In genomic region chr8:91562600-91562999, GRCm38 (mm10) we compare ENCODE assay signal across 25 mouse cellular contexts.
A peak's percentile ranks its signal among the peaks of the same experiment; 100 is the strongest.
DNase-seq lines count a peak whose midpoint lies in the region; ATAC-seq and TF ChIP-seq lines count a peak whose summit lies in the region.
"Had no signal": no experiment of that assay in that cellular context is flagged by ENCODE, and none has a peak within 500 bp of the region (broad histone marks: within the 10 kb centered on the region; RNA-seq: fewer than 3 reads in every experiment).

No protein-coding gene starts in this region.

- H3K9ac ChIP-seq in heart, embryonic 13.5 days = 0 out of 2 replicates have a peak overlapping the region, but pooled peaks have one; percentile 10
- H3K9ac ChIP-seq in stomach, postnatal 0 days (ENCODE audit: low read length) = no peak overlapping the region
- H3K9ac ChIP-seq: forebrain, embryonic 13.5 days; hindbrain, embryonic 15.5 days; midbrain, embryonic 15.5 days; neural tube, embryonic 15.5 days had no signal

- intact Hi-C loops in heart, postnatal 10 days (cut with DNase I) = no loop called here
- intact Hi-C loops in left cerebral cortex, adult 2 months (cut with DNase I) = no loop called here

- no peaks in the 10 kb centered on the region for H3K36me3 ChIP-seq in heart, embryonic 13.5 days
- no peaks in the 10 kb centered on the region for H3K36me3 ChIP-seq in stomach, postnatal 0 days (ENCODE audit: control insufficient read depth, insufficient read depth, low read length)
- H3K36me3 ChIP-seq: hindbrain, embryonic 10.5 days; hindbrain, embryonic 15.5 days; midbrain, embryonic 15.5 days; neural tube, embryonic 15.5 days had no signal

- no peak for TF ChIP-seq EP300 in stomach, postnatal 0 days (optimal IDR thresholded peaks at IDR 0.05)

- WGBS in heart, embryonic 13.5 days = 74% methylated on average over 7 of the region's 7 CpGs
- 67% methylated on average over 7 of the region's 7 CpGs for WGBS in stomach, postnatal 0 days

- H3K27me3 ChIP-seq in heart, embryonic 13.5 days (replicated peaks) = no peaks in the 10 kb centered on the region
- H3K27me3 ChIP-seq in stomach, postnatal 0 days (ENCODE audit: control insufficient read depth, insufficient read depth, low read length) = no peaks in the 10 kb centered on the region
- H3K27me3 ChIP-seq: forebrain, embryonic 13.5 days; hindbrain, embryonic 15.5 days; neural tube, embryonic 15.5 days had no signal

- H3K4me1 ChIP-seq in heart, embryonic 13.5 days = peaks cover 67% of the 10 kb centered on the region
- H3K4me1 ChIP-seq in brown adipose tissue, adult 24 weeks (ENCODE audit: control insufficient read depth, insufficient read depth, insufficient read length, low read length) = peaks cover 34% of the 10 kb centered on the region
- 0 out of 2 replicates have a peak, but pooled peaks cover 5% of the 10 kb centered on the region for H3K4me1 ChIP-seq in stomach, postnatal 0 days (replicated peaks; ENCODE audit: control insufficient read depth, insufficient read depth)

- no peaks in the 10 kb centered on the region for H3K9me3 ChIP-seq in heart, embryonic 13.5 days
- H3K9me3 ChIP-seq in stomach, postnatal 0 days (ENCODE audit: control insufficient read depth, low read length) = no peaks in the 10 kb centered on the region
- H3K9me3 ChIP-seq: forebrain, embryonic 13.5 days; hindbrain, embryonic 10.5 days; hindbrain, embryonic 15.5 days; midbrain, embryonic 15.5 days; neural tube, embryonic 15.5 days had no signal

- TF ChIP-seq CTCF in left cerebral cortex, adult 2 months (IDR thresholded peaks at IDR 0.05) = no peak
- TF ChIP-seq CTCF in stomach, postnatal 0 days (IDR thresholded peaks at IDR 0.05; ENCODE audit: low read depth) = no peak

- no peak overlapping the region for H3K4me3 ChIP-seq in heart, embryonic 13.5 days
- no peak overlapping the region for H3K4me3 ChIP-seq in left cerebral cortex, adult 2 months
- H3K4me3 ChIP-seq in brown adipose tissue, adult 24 weeks (ENCODE audit: insufficient read depth, low read depth, low read length) = no peak overlapping the region
- no peak overlapping the region for H3K4me3 ChIP-seq in stomach, postnatal 0 days (ENCODE audit: low read depth, low read length)
- H3K4me3 ChIP-seq: forebrain, embryonic 13.5 days; hindbrain, embryonic 10.5 days; hindbrain, embryonic 15.5 days; midbrain, embryonic 15.5 days; neural tube, embryonic 15.5 days had no signal

- ATAC-seq in heart, embryonic 13.5 days (ENCODE audit: extremely low read depth, insufficient number of reproducible peaks, low FRiP score, low TSS enrichment) = no peak
- no peak for ATAC-seq in stomach, postnatal 0 days (ENCODE audit: low FRiP score, low TSS enrichment)
- ATAC-seq in megakaryocyte-erythroid progenitor cell, adult 5-6 weeks (replicated peaks; ENCODE audit: low FRiP score, low TSS enrichment, poor library complexity, severe bottlenecking) = no peak
- ATAC-seq: activated CD4-positive, CD25-positive, alpha-beta regulatory T cell, adult 4 months; inflammation-experienced regulatory T-cells, adult 6 months; lung, postnatal 0 days; midbrain, embryonic 15.5 days had no signal

- H3K4me2 ChIP-seq in heart, embryonic 13.5 days = no peak overlapping the region
- H3K4me2 ChIP-seq in stomach, postnatal 0 days (replicated peaks; ENCODE audit: low read depth) = no peak overlapping the region
- H3K4me2 ChIP-seq: forebrain, embryonic 13.5 days; heart, embryonic 11.5 days; hindbrain, embryonic 15.5 days; liver, embryonic 11.5 days; midbrain, embryonic 15.5 days; neural tube, embryonic 15.5 days had no signal

- DNase-seq in heart, postnatal 10 days = no peak
- no peak for DNase-seq in left cerebral cortex, adult 2 months (ENCODE audit: extremely low spot score in 1 of 2, low spot score in 2 of 2)
- DNase-seq in left cerebral cortex, adult 11 months (ENCODE audit: low spot score) = no peak
- DNase-seq in stomach, postnatal 0 days (ENCODE audit: low spot score) = no peak
- DNase-seq: adrenal gland, postnatal 36 days; B cell, adult 2 months; gastrocnemius, postnatal 14 days; heart, adult 11 months; kidney, adult 11 months; lung, adult 18-20 months; lung, postnatal 4 days had no signal

- no peak overlapping the region for H3K27ac ChIP-seq in heart, embryonic 13.5 days (replicated peaks)
- peak overlapping the region; percentile 24; the same call in 1 of the 2 replicates for H3K27ac ChIP-seq in left cerebral cortex, adult 2 months
- H3K27ac ChIP-seq in brown adipose tissue, adult 24 weeks (replicated peaks; ENCODE audit: low read depth, low read length) = peak overlapping the region; percentile 92
- H3K27ac ChIP-seq in stomach, postnatal 0 days (replicated peaks) = peak overlapping the region; percentile 75
- H3K27ac ChIP-seq: forebrain, embryonic 13.5 days; hindbrain, embryonic 10.5 days; hindbrain, embryonic 15.5 days; kidney, postnatal 0 days; midbrain, embryonic 15.5 days; neural tube, embryonic 15.5 days had no signal
